Mouse (Mus musculus) left cerebral cortex, adult 8-10 months (tissue): ENCODE measurements at regions not wholly inside any gene's neighbourhood (a gene's known extent, or its start where the extent isn't known, plus 50 kb on each side); places are given as distances from the start of the nearest gene placed in this dataset.

Experiments used
- DNase-seq, 2 experiments: peaks; one replicate each; pipeline ENCODE4 v3.0.0; 2022; ENCODE audit warnings: low spot score in 2 of 2

DNA sequence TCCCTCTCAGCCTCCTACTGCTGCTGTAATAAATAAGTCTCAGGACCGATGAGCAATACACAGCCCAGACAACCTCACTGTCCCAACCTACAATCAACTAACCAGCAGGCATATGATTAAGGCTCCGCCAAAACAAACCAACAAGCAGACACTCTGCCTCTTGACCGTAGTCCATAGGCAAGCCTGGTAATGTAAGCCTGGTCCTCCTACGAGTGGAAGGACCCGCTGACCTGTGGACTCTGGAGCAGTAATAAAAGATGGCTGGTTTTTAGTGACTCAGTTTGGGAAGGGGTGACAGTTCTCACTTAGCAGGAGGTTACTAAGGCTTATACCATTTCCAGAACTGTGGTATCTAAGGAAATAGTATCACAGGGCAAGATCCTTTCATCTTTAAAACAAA is 53.4 kb downstream of the Gm47996 start:
- no peak for DNase-seq

DNA sequence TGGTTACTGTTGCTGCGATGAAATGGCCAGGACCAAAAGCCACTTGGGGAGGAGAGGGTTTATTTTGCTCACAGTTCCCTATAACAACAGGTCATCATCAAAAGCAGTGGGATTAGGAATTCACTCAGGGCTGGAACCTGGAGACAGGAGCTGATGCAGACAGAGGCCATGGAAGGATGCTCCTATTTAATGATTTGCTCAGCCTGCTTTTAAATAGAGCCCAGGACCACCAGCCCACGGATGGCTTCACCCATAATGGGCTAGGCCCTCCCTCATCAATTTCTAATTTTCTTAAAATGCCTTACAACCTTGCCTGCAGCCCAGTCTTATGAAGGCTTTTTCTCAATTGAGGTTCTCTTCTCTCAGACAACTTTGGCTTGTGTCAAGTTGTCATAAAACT is 53.9 kb downstream of the Gm47996 start:
- DNase-seq: no peak

DNA sequence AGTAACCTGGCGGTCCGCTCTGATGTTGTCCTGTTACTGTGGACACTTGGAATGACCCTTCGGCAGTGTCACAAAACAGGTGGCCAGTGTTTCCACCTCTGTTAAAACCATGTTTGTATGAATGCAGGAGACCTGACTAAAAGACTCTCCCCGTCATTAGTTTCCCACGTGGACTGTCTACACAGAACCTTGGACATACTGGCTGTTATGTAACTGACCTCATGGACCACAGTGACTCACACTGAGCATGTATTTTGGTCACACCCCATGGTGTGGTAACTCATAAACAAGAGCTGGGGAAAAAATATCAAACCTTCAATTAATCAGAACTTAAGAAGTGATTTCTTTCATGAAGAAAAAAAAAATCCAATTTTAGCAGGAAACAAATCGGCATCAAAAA is 54.9 kb downstream of the Gm47996 start:
- no peak for DNase-seq

DNA sequence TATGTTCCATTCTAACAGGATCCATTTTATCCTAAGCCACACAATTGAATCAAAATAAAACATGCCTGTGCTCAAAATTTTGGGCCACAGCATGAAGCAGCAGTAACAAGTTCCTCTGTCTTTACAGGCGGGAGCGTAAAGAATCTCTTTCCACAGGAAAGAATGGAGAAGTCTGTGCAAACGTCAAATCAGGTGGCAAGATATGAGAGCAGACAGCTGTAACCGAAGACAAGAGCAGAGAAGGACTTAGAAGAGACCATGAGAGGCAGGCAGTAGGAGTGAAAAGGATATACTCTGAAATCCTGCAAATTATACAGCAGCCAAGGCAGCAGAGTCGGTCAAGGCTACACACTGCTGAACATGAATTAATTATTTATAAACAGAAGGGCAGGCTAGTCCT is 55.7 kb downstream of the Gm47996 start:
- DNase-seq: no peak

DNA sequence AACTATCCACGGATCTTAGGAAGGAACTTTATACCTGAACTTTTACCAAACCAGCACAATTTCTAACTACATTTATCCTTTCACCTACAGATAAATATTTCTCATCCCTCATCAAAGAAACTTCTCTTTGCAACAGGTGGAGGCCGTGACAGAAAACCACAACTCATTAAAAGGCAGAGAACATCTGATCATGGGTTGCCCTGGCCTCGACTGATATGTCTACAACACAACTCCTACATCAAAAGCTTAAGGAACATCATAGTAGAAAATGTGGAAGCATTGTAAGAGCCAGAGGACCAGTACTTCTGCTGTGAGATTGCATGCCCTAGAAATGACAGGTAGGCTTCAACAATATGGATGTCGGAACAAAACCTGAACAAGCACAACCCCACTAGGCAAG is 56.8 kb downstream of the Gm47996 start:
- no peak for DNase-seq

DNA sequence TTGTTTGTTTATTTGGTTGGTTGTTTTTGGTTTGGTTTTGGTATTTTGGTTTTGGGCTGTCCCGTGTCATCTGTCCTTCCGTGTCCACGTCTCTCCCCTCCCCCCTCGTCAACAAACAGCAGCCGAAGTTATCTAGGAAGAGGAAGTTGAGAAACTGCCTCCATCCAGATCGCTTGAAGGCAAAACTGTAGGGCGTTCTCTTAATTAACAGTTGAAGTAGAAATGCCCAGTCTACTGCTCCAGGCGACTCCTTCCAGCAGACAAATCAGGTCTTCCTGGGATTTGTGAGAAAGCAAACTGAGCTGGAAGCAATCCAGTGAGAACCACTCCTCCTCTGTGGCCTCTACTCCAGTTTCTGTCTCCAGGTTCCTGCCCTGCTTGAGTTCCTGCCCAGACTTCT is 60.8 kb downstream of the Gm47996 start:
- no peak for DNase-seq

- DNase-seq: no peak
Measured at GRCm38 (mm10) chr1:151274306-151274705, 64.4 kb downstream of the Gm47996 start.

- no peak for DNase-seq
Measured at GRCm38 (mm10) chr1:151275581-151275980, 65.7 kb downstream of the Gm47996 start.

GRCm38 (mm10) chr1:151279955-151280354 is 64.3 kb upstream of the Ivns1abp start:
- DNase-seq: no peak

DNA sequence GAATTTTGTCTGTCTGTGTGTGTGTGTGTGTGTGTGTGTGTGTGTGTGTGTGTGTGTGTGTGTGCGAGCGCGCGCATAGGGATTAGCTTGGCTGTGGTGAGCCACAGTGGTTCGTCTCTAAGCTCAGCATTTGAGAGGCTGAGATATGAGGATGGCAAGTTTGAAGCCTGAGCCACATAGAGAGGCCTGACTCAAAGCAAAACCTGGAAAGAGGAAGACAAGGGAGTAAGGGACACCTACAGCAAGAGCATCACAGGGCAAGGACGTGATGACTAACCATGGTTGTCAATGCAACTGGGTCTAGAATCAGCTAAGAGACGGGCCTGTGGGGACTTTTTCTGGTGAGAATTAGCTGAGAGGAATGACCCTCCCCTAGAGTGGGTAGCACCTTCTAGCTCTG is 59.2 kb upstream of the Ivns1abp start:
- no peak for DNase-seq

DNA sequence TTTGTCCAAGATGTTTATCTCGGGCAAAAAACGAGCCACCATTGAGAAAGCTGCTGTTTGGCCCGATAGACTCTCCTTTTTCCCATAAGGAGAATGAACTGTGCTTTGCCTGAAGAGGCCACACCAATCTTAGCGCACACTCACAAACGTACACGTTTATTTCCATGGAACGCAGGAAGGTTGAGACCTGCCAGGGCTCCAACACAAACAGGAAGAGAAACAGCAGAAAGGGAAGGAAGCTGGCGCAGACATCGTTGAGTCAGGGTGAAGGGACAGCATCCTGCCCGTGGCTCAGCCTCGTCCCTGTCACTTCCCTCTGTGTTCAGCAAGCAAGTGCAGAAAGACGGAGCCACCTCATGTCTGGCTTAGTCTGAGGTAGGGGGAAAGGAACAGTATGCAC is 56.8 kb upstream of the Ivns1abp start:
- peak; percentile 8 to 25 for DNase-seq

- DNase-seq: no peak
Measured at GRCm38 (mm10) chr1:151289061-151289460, 55.2 kb upstream of the Ivns1abp start.

GRCm38 (mm10) chr1:151289493-151290258 is 54.6 kb upstream of the Ivns1abp start:
- DNase-seq: no peak

- no peak for DNase-seq
Measured at GRCm38 (mm10) chr1:151293311-151294050, 50.8 kb upstream of the Ivns1abp start.
